Mouse (Mus musculus) hindbrain, embryonic 13.5 days (tissue): ENCODE measurements at regions not wholly inside any gene's neighbourhood (a gene's known extent, or its start where the extent isn't known, plus 50 kb on each side); places are given as distances from the start of the nearest gene placed in this dataset.
"Not testable (repeated sequence)": the region's sequence is repeated elsewhere in the genome, so short reads cannot be mapped to it uniquely, and the experiment has no call there.

ENCODE experiments used
- ATAC-seq: fragments of 200-750 bp; cut with Nextera tagmentation; 2 replicates; pipeline ENCODE4 v1.8.0; 2017; ENCODE audit warnings: moderate TSS enrichment; ENCODE audit not compliant: low FRiP score
- H3K27ac ChIP-seq: fragments of 300-500 bp; sonication (generic); 2 replicates; pipeline ENCODE4 v1.5.1; 2015; ENCODE audit warnings: inconsistent platforms, mild to moderate bottlenecking, moderate library complexity
- H3K27me3 ChIP-seq: fragments of 300-500 bp; sonication (generic); 2 replicates; pipeline ENCODE4 v1.6.1; 2015; ENCODE audit warnings: mild to moderate bottlenecking, inconsistent platforms
- H3K36me3 ChIP-seq: fragments of 300-500 bp; sonication (generic); 2 replicates; pipeline ENCODE4 v1.6.1; 2015; ENCODE audit warnings: mild to moderate bottlenecking, inconsistent platforms
- H3K4me1 ChIP-seq: fragments of 300-500 bp; sonication (generic); replicated peaks from 2 replicates; pipeline ENCODE4 v1.6.1; 2015; ENCODE audit warnings: inconsistent platforms
- H3K4me2 ChIP-seq: fragments of 300-500 bp; sonication (generic); 2 replicates; pipeline ENCODE4 v1.6.1; 2015; ENCODE audit warnings: inconsistent platforms, mild to moderate bottlenecking, moderate library complexity
- H3K4me3 ChIP-seq: fragments of 300-500 bp; sonication (generic); 2 replicates; pipeline ENCODE4 v1.5.1; 2015; ENCODE audit warnings: mild to moderate bottlenecking, inconsistent platforms
- H3K9ac ChIP-seq: fragments of 300-500 bp; sonication (generic); 2 replicates; pipeline ENCODE4 v1.6.1; 2015; ENCODE audit warnings: mild to moderate bottlenecking, inconsistent platforms
- H3K9me3 ChIP-seq: fragments of 300-500 bp; sonication (generic); 2 replicates; pipeline ENCODE4 v1.6.1; 2016; ENCODE audit warnings: inconsistent platforms
- WGBS: fragments of 180-500 bp; shearing (Covaris S2); methylation state at CpG from one replicate; pipeline ENCODE4 v1.1.7; 2015; 5-methylcytosine and 5-hydroxymethylcytosine counted together

DNA sequence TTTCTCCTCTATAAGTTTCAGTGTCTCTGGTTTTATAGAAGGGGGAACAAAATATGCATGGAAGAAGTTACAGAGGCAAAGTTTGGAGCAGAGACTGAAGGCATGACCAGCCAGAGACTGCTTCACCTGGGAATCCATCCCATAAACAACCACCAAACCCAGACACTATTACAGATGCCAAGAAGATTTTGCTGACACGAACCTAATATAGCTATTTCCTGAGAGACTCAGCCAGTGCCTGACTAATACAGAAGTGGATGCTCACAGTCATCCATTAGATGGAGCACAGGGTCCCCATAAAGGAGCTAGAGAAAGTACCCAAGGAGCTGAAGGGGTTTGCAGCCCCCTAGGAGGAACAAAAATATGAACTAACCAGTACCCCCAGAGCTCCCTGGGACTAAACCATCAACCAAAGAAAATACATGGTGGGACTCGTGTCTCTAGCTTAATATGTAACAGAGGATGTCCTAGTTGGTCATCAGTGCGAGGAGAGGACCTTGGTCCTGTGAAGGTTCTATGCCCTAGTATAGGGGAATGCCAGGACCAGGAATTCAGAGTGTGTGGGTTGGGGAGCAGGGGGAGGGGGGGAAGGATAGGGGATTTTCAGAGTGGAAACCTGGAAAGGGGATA is 621.2 kb upstream of the Msl3l2 start:
- not testable (repeated sequence) for H3K36me3 ChIP-seq, H3K9ac ChIP-seq, H3K4me2 ChIP-seq, ATAC-seq, H3K4me1 ChIP-seq, H3K9me3 ChIP-seq, H3K27me3 ChIP-seq, H3K27ac ChIP-seq, H3K4me3 ChIP-seq
- 80% methylated on average over 3 of the region's 3 CpGs for WGBS

- Histone ChIP-seq H3K4me3 (no peak overlapping the region), H3K27ac (no peak overlapping the region)
These were observed 584.0 kb upstream of the Msl3l2 start for GRCm38 (mm10) chr10:55522706-55523105.

GRCm38 (mm10) chr10:55537410-55537809 is 569.3 kb upstream of the Msl3l2 start:
- no peak overlapping the region for H3K27ac ChIP-seq
- H3K4me3 ChIP-seq, result no peak overlapping the region
- H3K4me2 ChIP-seq, result no peak overlapping the region
- H3K9ac ChIP-seq, result no peak overlapping the region
- H3K4me1 ChIP-seq, result no peaks in the 10 kb centered on the region
- H3K36me3 ChIP-seq, result no peaks in the 10 kb centered on the region
- ATAC-seq, result no peak
- no peaks in the 10 kb centered on the region for H3K9me3 ChIP-seq
- no peaks in the 10 kb centered on the region for H3K27me3 ChIP-seq

More at GRCm38 (mm10) chr10:55522706-55523105, 584.0 kb upstream of the Msl3l2 start:
- Histone ChIP-seq H3K9me3 (no peaks in the 10 kb centered on the region), H3K36me3 (no peaks in the 10 kb centered on the region), H3K9ac (no peak overlapping the region), H3K27me3 (no peaks in the 10 kb centered on the region), H3K4me2 (no peak overlapping the region), H3K4me1 (no peaks in the 10 kb centered on the region)
- 93% methylated on average over 1 of the region's 1 CpGs for WGBS
- ATAC-seq, result no peak

DNA sequence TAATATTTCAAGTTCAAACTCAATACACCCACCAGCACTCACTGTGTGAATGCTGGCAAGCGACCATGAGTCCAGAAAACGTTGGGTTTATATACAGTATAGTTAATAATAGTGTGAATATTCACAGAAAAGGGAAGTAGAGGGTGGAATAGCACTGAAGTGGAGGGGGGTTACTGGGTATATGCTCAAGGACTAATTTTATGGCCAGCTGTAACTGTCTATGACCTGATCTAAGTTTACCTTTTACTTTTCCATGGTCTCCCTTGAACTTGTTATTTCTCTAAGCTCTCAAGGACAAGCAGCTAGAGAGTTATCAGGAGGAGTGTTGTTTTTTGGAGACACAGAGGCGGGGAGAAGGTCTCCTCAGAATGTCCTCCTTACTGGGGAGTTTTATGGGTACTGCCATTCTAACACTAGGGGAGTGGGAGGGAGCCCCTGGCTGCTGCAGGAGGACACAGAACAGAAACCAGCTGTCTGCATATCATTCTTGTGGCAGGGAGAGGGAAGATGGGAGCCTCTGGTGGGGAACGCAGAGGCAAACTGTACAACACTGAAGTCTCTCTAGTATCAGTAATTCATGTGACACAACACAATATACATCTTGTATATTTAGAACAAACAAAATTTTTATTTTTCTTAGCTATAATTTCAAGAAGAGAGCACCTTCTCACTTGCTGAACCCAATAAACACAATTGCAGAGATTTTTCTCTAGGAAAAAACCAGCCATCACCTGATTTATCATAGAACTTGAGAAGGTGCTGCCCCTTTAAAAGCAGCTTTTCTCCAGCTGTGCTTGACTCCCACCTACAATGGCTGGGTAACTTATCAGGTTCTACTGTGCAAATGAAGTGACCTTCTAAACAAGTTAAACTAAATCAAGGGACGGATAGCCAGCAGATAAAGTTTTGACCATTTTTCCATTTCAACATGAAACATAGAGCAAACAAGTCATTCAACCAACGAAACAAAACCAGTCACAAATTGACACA is 560.0 kb upstream of the Msl3l2 start:
- H3K4me1 ChIP-seq, result no peaks in the 10 kb centered on the region
- WGBS, result 88% methylated on average over 6 of the region's 6 CpGs

DNA sequence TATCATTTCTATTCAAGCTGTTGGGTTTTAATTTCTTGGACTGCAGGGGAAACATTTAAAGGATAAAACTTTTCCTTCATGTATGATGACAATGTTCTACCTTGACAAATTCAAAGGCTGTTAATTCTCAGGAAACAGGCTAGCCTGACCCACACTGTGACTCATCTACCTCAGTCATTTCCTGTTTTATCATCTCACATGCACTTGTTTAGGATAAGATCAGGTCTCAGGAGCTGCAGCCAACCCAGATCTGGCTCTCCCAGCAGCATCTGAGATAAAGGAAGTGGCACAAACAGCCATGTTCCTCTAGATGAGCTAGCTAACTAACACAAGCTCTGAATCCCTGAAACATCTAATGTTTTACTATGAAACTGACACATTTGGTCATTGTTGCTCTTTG is 541.8 kb upstream of the Msl3l2 start:
- H3K36me3 ChIP-seq, result no peaks in the 10 kb centered on the region
- H3K4me2 ChIP-seq, result no peak overlapping the region
- no peaks in the 10 kb centered on the region for H3K27me3 ChIP-seq
- H3K4me1 ChIP-seq, result no peaks in the 10 kb centered on the region
- no peak overlapping the region for H3K9ac ChIP-seq
- H3K27ac ChIP-seq, result no peak overlapping the region
- H3K4me3 ChIP-seq, result no peak overlapping the region
- ATAC-seq, result no peak
- H3K9me3 ChIP-seq, result no peaks in the 10 kb centered on the region

More for the DNA sequence above, 560.0 kb upstream of the Msl3l2 start:
- Histone ChIP-seq H3K4me2 (no peak overlapping the region), H3K27me3 (no peaks in the 10 kb centered on the region), H3K9me3 (no peaks in the 10 kb centered on the region), H3K9ac (no peak overlapping the region), H3K27ac (no peak overlapping the region), H3K4me3 (no peak overlapping the region), H3K36me3 (no peaks in the 10 kb centered on the region)
- ATAC-seq, result no peak

DNA sequence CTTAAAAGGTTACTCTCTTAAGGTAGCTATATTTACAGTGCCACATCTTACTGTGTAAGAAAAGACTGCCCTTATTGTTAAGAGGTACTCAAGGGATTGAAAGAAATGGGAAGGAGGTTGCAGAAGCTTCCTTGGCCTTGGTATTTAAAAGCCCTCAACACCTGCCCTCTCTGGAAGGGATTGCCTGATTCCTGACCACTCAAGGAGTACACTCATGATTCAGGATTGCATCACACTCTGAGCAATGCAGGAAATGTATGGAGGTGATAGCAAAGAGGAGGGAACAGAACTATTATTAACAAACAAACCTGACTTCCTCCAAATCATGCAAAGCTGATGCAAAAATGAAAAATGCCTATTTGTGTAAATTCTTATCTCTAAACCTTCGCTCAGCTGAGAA is 534.0 kb upstream of the Msl3l2 start:
- H3K9ac ChIP-seq, result no peak overlapping the region
- H3K36me3 ChIP-seq, result no peaks in the 10 kb centered on the region
- H3K27ac ChIP-seq, result no peak overlapping the region
- no peak overlapping the region for H3K4me2 ChIP-seq
- 98% methylated on average over 1 of the region's 1 CpGs for WGBS
- H3K4me1 ChIP-seq, result no peaks in the 10 kb centered on the region
- no peaks in the 10 kb centered on the region for H3K9me3 ChIP-seq
- no peak for ATAC-seq
- H3K27me3 ChIP-seq, result no peaks in the 10 kb centered on the region
- no peak overlapping the region for H3K4me3 ChIP-seq

- no peak; the same call in 1 of the 2 replicates for ATAC-seq
- 41% methylated on average over 7 of the region's 7 CpGs for WGBS
- no peak overlapping the region for H3K4me2 ChIP-seq
These were observed 515.7 kb upstream of the Msl3l2 start for GRCm38 (mm10) chr10:55591013-55591412.

DNA sequence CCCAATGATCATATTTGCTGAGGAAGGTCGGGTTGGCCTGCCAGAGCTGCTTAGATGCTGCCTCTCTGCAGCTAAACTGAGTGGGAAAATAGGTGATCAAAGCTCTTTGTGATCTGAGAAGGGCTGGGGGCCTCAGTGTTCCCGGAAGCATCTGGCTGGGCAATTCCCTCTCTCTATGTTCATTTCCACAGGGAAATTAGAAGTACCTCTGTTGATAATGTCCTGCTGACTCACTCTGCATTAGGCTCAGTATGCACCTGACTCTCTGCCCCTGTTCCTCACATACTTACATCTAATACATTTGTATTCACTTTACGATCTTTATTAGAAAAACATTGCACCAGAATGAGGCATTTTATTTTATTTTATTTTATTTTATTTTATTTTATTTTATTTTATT is 514.8 kb upstream of the Msl3l2 start:
- ATAC-seq, result peak; percentile 57; the same call in 1 of the 2 replicates
- H3K4me3 ChIP-seq, result no peak overlapping the region
- no peaks in the 10 kb centered on the region for H3K27me3 ChIP-seq
- H3K36me3 ChIP-seq, result no peaks in the 10 kb centered on the region
- H3K4me2 ChIP-seq, result no peak overlapping the region
- H3K9ac ChIP-seq, result no peak overlapping the region
- WGBS, result 49% methylated on average over 3 of the region's 3 CpGs
- H3K27ac ChIP-seq, result no peak overlapping the region
- H3K4me1 ChIP-seq, result no peaks in the 10 kb centered on the region
- no peaks in the 10 kb centered on the region for H3K9me3 ChIP-seq

More at GRCm38 (mm10) chr10:55591013-55591412, 515.7 kb upstream of the Msl3l2 start:
- H3K27ac ChIP-seq, result 0 out of 2 replicates have a peak overlapping the region, but pooled peaks have one; percentile 6
- H3K36me3 ChIP-seq, result no peaks in the 10 kb centered on the region
- H3K27me3 ChIP-seq, result no peaks in the 10 kb centered on the region
- H3K4me1 ChIP-seq, result no peaks in the 10 kb centered on the region
- H3K9ac ChIP-seq, result no peak overlapping the region
- H3K9me3 ChIP-seq, result no peaks in the 10 kb centered on the region
- no peak overlapping the region for H3K4me3 ChIP-seq

DNA sequence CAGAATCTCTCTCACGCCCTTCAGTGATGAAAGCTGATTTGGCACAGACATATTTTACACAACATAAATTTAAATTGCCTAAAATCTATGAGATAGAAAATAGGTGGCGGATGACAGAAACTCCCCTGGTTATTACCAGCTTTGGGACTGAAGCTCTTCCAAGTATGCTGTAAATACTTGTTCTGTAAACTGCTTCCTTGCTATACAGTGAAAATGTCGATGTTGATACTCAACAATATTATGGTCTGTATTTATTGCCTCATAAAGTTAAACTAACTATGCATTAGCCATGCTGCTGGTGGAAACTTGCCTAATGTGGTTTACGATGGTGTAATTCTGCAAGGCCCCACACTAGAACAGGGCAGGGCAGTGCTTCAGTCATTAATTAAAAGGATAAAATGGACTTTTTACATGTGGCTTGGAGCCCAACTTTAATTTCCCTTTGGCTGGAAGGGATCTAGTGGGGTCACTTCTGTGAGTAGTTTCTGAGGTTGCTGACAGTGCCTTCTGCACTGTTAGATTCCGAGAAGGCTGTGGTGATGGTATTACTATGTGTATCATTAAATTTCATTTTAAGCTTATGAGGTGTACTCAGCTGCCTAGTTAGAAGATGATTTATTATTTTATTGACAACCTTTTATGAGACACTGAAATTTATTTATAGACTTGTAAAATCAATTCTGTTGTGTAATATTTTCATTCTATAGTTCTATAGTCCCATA is 482.0 kb upstream of the Msl3l2 start:
- H3K4me2 ChIP-seq, result no peak overlapping the region
- no peaks in the 10 kb centered on the region for H3K27me3 ChIP-seq
- H3K9ac ChIP-seq, result no peak overlapping the region
- no peaks in the 10 kb centered on the region for H3K36me3 ChIP-seq
- no peaks in the 10 kb centered on the region for H3K4me1 ChIP-seq
- H3K27ac ChIP-seq, result no peak overlapping the region
- no peaks in the 10 kb centered on the region; the same call in 1 of the 2 replicates for H3K9me3 ChIP-seq
- 89% methylated on average over 5 of the region's 5 CpGs for WGBS
- no peak for ATAC-seq
- no peak overlapping the region for H3K4me3 ChIP-seq

GRCm38 (mm10) chr10:55641332-55641731 is 465.4 kb upstream of the Msl3l2 start:
- Histone ChIP-seq H3K4me1 (no peaks in the 10 kb centered on the region), H3K36me3 (no peaks in the 10 kb centered on the region), H3K27ac (no peak overlapping the region), H3K9me3 (no peaks in the 10 kb centered on the region), H3K4me2 (no peak overlapping the region), H3K4me3 (no peak overlapping the region), H3K9ac (no peak overlapping the region), H3K27me3 (no peaks in the 10 kb centered on the region)
- WGBS, result 83% methylated on average over 3 of the region's 3 CpGs
- ATAC-seq, result no peak
